Mouse (Mus musculus) liver, adult 2 months (tissue): ENCODE measurements around the gene Ninl. TPM values are rescaled to one million over a fixed set of nuclear protein-coding genes. Genes with fewer than 3 reads are reported as not detected.

Experiments
- DNase-seq: peaks from one replicate; pipeline ENCODE4 v3.0.0-alpha.2; 2011; ENCODE audit warnings: low read depth, low spot score; ENCODE audit errors: extremely low read depth
- H3K27ac ChIP-seq: fragments of 200-500 bp; replicated peaks from 2 replicates; pipeline ENCODE4 v1.5.1; 2012; ENCODE audit warnings: low read depth, mild to moderate bottlenecking, control low read depth, inconsistent platforms, low read length; ENCODE audit not compliant: insufficient read depth
- H3K27me3 ChIP-seq: fragments of 200-500 bp; 2 replicates; pipeline ENCODE4 v1.6.1; 2012; ENCODE audit warnings: mild to moderate bottlenecking, moderate library complexity, low read length, inconsistent platforms; ENCODE audit not compliant: control insufficient read depth, insufficient read depth
- H3K36me3 ChIP-seq: fragments of 200-500 bp; 2 replicates; pipeline ENCODE4 v1.6.1; 2012; ENCODE audit warnings: low read length, inconsistent platforms; ENCODE audit not compliant: control insufficient read depth, insufficient read depth
- H3K4me1 ChIP-seq: fragments of 200-500 bp; 2 replicates; pipeline ENCODE4 v1.6.1; 2011; ENCODE audit warnings: low read length; ENCODE audit not compliant: control insufficient read depth, insufficient read depth
- H3K4me3 ChIP-seq: fragments of 200-500 bp; 2 replicates; pipeline ENCODE4 v1.5.1; 2011; ENCODE audit warnings: low read depth, mild to moderate bottlenecking, control low read depth, low read length, moderate library complexity; ENCODE audit not compliant: insufficient read depth
- H3K79me2 ChIP-seq: fragments of 200-500 bp; 2 replicates; pipeline ENCODE4 v1.6.1; 2012; ENCODE audit warnings: inconsistent platforms, mild to moderate bottlenecking, low read length, moderate library complexity; ENCODE audit not compliant: control insufficient read depth, insufficient read depth
- H3K9ac ChIP-seq: fragments of 200-500 bp; 2 replicates; pipeline ENCODE4 v1.6.1; 2012; ENCODE audit warnings: low read depth, mild to moderate bottlenecking, control low read depth, inconsistent platforms, low read length
- CTCF ChIP-seq: fragments of 200-500 bp; IDR thresholded peaks from 2 replicates; pipeline ENCODE4 v1.5.1; 2011; ENCODE audit warnings: low read depth, low read length, control low read depth
- POLR2A ChIP-seq: fragments of 200-500 bp; IDR thresholded peaks from 2 replicates; pipeline ENCODE4 v1.6.1; 2011; ENCODE audit warnings: low read length, control low read depth; ENCODE audit not compliant: insufficient read depth; ENCODE audit errors: extremely low read depth
- WGBS: fragments of 180-500 bp; shearing (Covaris S2); methylation state at CpG from one replicate; pipeline ENCODE4 v1.1.7; 2018; 5-methylcytosine and 5-hydroxymethylcytosine counted together
- polyA plus RNA-seq: library from polyadenylated mRNA; depleted of rRNA; stranded (reverse); fragments of >200 nt; gene quantifications from 2 replicates; pipeline ENCODE4 v1.2.3, GENCODE M21; 2012
- total RNA-seq: library from RNA; depleted of rRNA; stranded (reverse); fragments of >200 nt; gene quantifications from 2 replicates; pipeline ENCODE4 v1.2.3, GENCODE M21; 2014

Gene Ninl
- total and polyA plus RNA-seq, 2 experiments: 0.29 to 0.37 TPM

- Histone ChIP-seq H3K27me3 (no peaks in the 10 kb centered on the region), H3K4me1 (peaks cover 5% of the 10 kb centered on the region), H3K27ac (no peak overlapping the region), H3K9ac (no peak overlapping the region), H3K79me2 (no peaks in the 10 kb centered on the region), H3K4me3 (no peak overlapping the region), H3K36me3 (no peaks in the 10 kb centered on the region)
- DNase-seq: no peak
- WGBS: 34% methylated on average over 4 of the region's 4 CpGs
- no peak for TF ChIP-seq CTCF
These were observed 43.9 kb downstream of the Ninl start for GRCm38 (mm10) chr2:150995324-150995723.

GRCm38 (mm10) chr2:150991050-150991449 is 48.1 kb downstream of the Ninl start:
- WGBS: 88% methylated on average over 4 of the region's 4 CpGs
- Histone ChIP-seq H3K36me3 (no peaks in the 10 kb centered on the region), H3K27me3 (no peaks in the 10 kb centered on the region), H3K79me2 (no peaks in the 10 kb centered on the region), H3K27ac (no peak overlapping the region), H3K4me3 (no peak overlapping the region), H3K9ac (no peak overlapping the region), H3K4me1 (peaks cover 5% of the 10 kb centered on the region)
- TF ChIP-seq CTCF (no peak), POLR2A (no peak)
- DNase-seq: no peak

- H3K4me3 ChIP-seq: no peak overlapping the region
- H3K27me3 ChIP-seq: no peaks in the 10 kb centered on the region
- no peaks in the 10 kb centered on the region for H3K79me2 ChIP-seq
- no peaks in the 10 kb centered on the region for H3K36me3 ChIP-seq
- no peak for DNase-seq
- no peak overlapping the region for H3K9ac ChIP-seq
- H3K4me1 ChIP-seq: peaks cover 4% of the 10 kb centered on the region
- WGBS: 81% methylated on average over 2 of the region's 2 CpGs
- H3K27ac ChIP-seq: no peak overlapping the region
- TF ChIP-seq POLR2A: no peak
- TF ChIP-seq CTCF: no peak
These were observed 48.7 kb downstream of the Ninl start for GRCm38 (mm10) chr2:150990506-150990905.

- WGBS: 96% methylated on average over 2 of the region's 2 CpGs
- no peaks in the 10 kb centered on the region for H3K79me2 ChIP-seq
- DNase-seq: no peak
- no peaks in the 10 kb centered on the region for H3K27me3 ChIP-seq
- no peak overlapping the region for H3K4me3 ChIP-seq
- H3K4me1 ChIP-seq: no peaks in the 10 kb centered on the region
- H3K9ac ChIP-seq: no peak overlapping the region
- H3K36me3 ChIP-seq: no peaks in the 10 kb centered on the region
- no peak overlapping the region for H3K27ac ChIP-seq
- TF ChIP-seq CTCF: no peak
- TF ChIP-seq POLR2A: no peak
These were observed 53.8 kb downstream of the Ninl start for GRCm38 (mm10) chr2:150985359-150985758.

GRCm38 (mm10) chr2:150982051-150982450 is 57.1 kb downstream of the Ninl start:
- no peaks in the 10 kb centered on the region for H3K4me1 ChIP-seq
- no peak for DNase-seq

GRCm38 (mm10) chr2:150981524-150981923 is 57.7 kb downstream of the Ninl start:
- no peak overlapping the region for H3K4me3 ChIP-seq
- TF ChIP-seq POLR2A (no peak), CTCF (no peak)
- no peaks in the 10 kb centered on the region for H3K79me2 ChIP-seq
- H3K36me3 ChIP-seq: no peaks in the 10 kb centered on the region
- DNase-seq: no peak
- H3K4me1 ChIP-seq: no peaks in the 10 kb centered on the region
- 80% methylated on average over 7 of the region's 7 CpGs for WGBS
- H3K27ac ChIP-seq: no peak overlapping the region
- H3K9ac ChIP-seq: no peak overlapping the region
- no peaks in the 10 kb centered on the region for H3K27me3 ChIP-seq

More at GRCm38 (mm10) chr2:150982051-150982450, 57.1 kb downstream of the Ninl start:
- Histone ChIP-seq H3K27me3 (no peaks in the 10 kb centered on the region), H3K36me3 (no peaks in the 10 kb centered on the region), H3K79me2 (no peaks in the 10 kb centered on the region), H3K4me3 (no peak overlapping the region), H3K9ac (no peak overlapping the region), H3K27ac (no peak overlapping the region)
- TF ChIP-seq POLR2A (no peak), CTCF (no peak)
